Mouse (Mus musculus) MEL (cell line): ENCODE data around the gene Sp6. TPM values are rescaled to one million over a fixed set of nuclear protein-coding genes. Genes with fewer than 3 reads are reported as not detected.

Experiments used
- DNase-seq: peaks from one replicate; pipeline ENCODE4 v3.0.0; 2011; ENCODE audit warnings: low read depth, low spot score
- H3K27ac ChIP-seq: 2 replicates; pipeline ENCODE4 v1.5.1; 2012; ENCODE audit warnings: low read depth, mild to moderate bottlenecking, control low read depth, low read length, moderate library complexity; ENCODE audit not compliant: control insufficient read depth
- H3K27me3 ChIP-seq, 2 experiments: fragments of 150-350 bp in 1 of 2; sonication (generic) in 1 of 2; 2 replicates each; pipeline ENCODE4 v1.6.1; 2012; ENCODE audit warnings: low read length in 2 of 2, mild to moderate bottlenecking in 2 of 2, improper control_type of control experiment in 1 of 2, moderate library complexity in 1 of 2; ENCODE audit not compliant: insufficient read depth in 2 of 2, control insufficient read depth in 1 of 2
- H3K36me3 ChIP-seq, 2 experiments: 2 replicates each; pipeline ENCODE4 v1.6.1; 2012 to 2014; ENCODE audit warnings: low read length in 2 of 2, improper control_type of control experiment in 1 of 2, inconsistent platforms in 1 of 2, mild to moderate bottlenecking in 1 of 2; ENCODE audit not compliant: insufficient read depth in 2 of 2, control insufficient read depth in 1 of 2
- H3K4me1 ChIP-seq, 2 experiments: fragments of 150-350 bp in 1 of 2; sonication (generic) in 1 of 2; 2 replicates each; pipeline ENCODE4 v1.6.1; 2012; ENCODE audit warnings: low read length in 2 of 2, improper control_type of control experiment in 1 of 2, mild to moderate bottlenecking in 1 of 2; ENCODE audit not compliant: insufficient read depth in 2 of 2, control insufficient read depth in 1 of 2
- H3K4me3 ChIP-seq, 2 experiments: fragments of 150-350 bp in 1 of 2; sonication (generic) in 1 of 2; 2 replicates each; pipeline ENCODE4 v1.5.1; 2012; ENCODE audit warnings: low read depth in 2 of 2, low read length in 2 of 2, mild to moderate bottlenecking in 2 of 2, moderate library complexity in 2 of 2, control low read depth in 1 of 2, improper control_type of control experiment in 1 of 2; ENCODE audit not compliant: control insufficient read depth in 1 of 2, insufficient read depth in 1 of 2
- H3K79me2 ChIP-seq: 2 replicates; pipeline ENCODE4 v1.6.1; 2012; ENCODE audit warnings: mild to moderate bottlenecking, low read length, moderate library complexity; ENCODE audit not compliant: control insufficient read depth, poor library complexity, insufficient read depth
- H3K9ac ChIP-seq: 2 replicates; pipeline ENCODE4 v1.6.1; 2012; ENCODE audit warnings: low read depth, mild to moderate bottlenecking, control low read depth, low read length, moderate library complexity; ENCODE audit not compliant: control insufficient read depth, poor library complexity, severe bottlenecking
- H3K9me3 ChIP-seq: fragments of 150-350 bp; sonication (generic); replicated peaks from 2 replicates; pipeline ENCODE4 v1.6.1; 2012; ENCODE audit warnings: mild to moderate bottlenecking, low read length, improper control_type of control experiment, moderate library complexity; ENCODE audit not compliant: insufficient read depth
- CHD1 ChIP-seq: IDR thresholded peaks from 2 replicates; pipeline ENCODE4 v1.6.1; 2012; ENCODE audit warnings: low read depth, mild to moderate bottlenecking, inconsistent platforms, low read length, improper control_type of control experiment
- E2F4 ChIP-seq: IDR thresholded peaks from 2 replicates; pipeline ENCODE4 v1.6.1; 2011; ENCODE audit warnings: low read depth, low read length, improper control_type of control experiment, borderline replicate concordance
- ELF1 ChIP-seq: IDR thresholded peaks from 2 replicates; pipeline ENCODE4 v1.6.1; 2014; ENCODE audit warnings: low read depth, mild to moderate bottlenecking, inconsistent platforms, low read length, improper control_type of control experiment, moderate library complexity
- EP300 ChIP-seq, 2 experiments: IDR thresholded peaks; 2 replicates each; pipeline ENCODE4 v1.6.1; 2011; ENCODE audit warnings: improper control_type of control experiment in 2 of 2, low read length in 2 of 2, low read depth in 1 of 2, mild to moderate bottlenecking in 1 of 2
- ETS1 ChIP-seq: IDR thresholded peaks from 2 replicates; pipeline ENCODE4 v1.6.1; 2012; ENCODE audit warnings: low read depth, mild to moderate bottlenecking, inconsistent platforms, low read length, improper control_type of control experiment, moderate library complexity
- GABPA ChIP-seq: IDR thresholded peaks from 2 replicates; pipeline ENCODE4 v1.6.1; 2012; ENCODE audit warnings: low read depth, mild to moderate bottlenecking, inconsistent platforms, low read length, improper control_type of control experiment, moderate library complexity
- GATA1 ChIP-seq: IDR thresholded peaks from 2 replicates; pipeline ENCODE4 v1.6.1; 2011; ENCODE audit warnings: low read depth, low read length, improper control_type of control experiment
- MAFK ChIP-seq: IDR thresholded peaks from 2 replicates; pipeline ENCODE4 v1.6.1; 2011; ENCODE audit warnings: low read depth, mild to moderate bottlenecking, low read length, improper control_type of control experiment, borderline replicate concordance
- MAX ChIP-seq: IDR thresholded peaks from 2 replicates; pipeline ENCODE4 v1.6.1; 2011; ENCODE audit warnings: low read length, improper control_type of control experiment
- MAZ ChIP-seq: IDR thresholded peaks from 2 replicates; pipeline ENCODE4 v1.6.1; 2012; ENCODE audit warnings: low read depth, mild to moderate bottlenecking, inconsistent platforms, low read length, improper control_type of control experiment
- MEF2A ChIP-seq: IDR thresholded peaks from 2 replicates; pipeline ENCODE4 v1.6.1; 2014; ENCODE audit warnings: low read depth, mild to moderate bottlenecking, inconsistent platforms, low read length, improper control_type of control experiment; ENCODE audit not compliant: poor library complexity, insufficient replicate concordance, severe bottlenecking; ENCODE audit errors: extremely low read depth
- MXI1 ChIP-seq: IDR thresholded peaks from 2 replicates; pipeline ENCODE4 v1.6.1; 2011; ENCODE audit warnings: mild to moderate bottlenecking, low read depth, low read length, improper control_type of control experiment
- NELFE ChIP-seq: IDR thresholded peaks from 2 replicates; pipeline ENCODE4 v1.6.1; 2011; ENCODE audit warnings: low read depth, low read length, improper control_type of control experiment
- NRF1 ChIP-seq: IDR thresholded peaks from 2 replicates; pipeline ENCODE4 v1.6.1; 2014; ENCODE audit warnings: low read depth, mild to moderate bottlenecking, inconsistent platforms, low read length, improper control_type of control experiment, moderate library complexity; ENCODE audit not compliant: poor library complexity, insufficient read depth, severe bottlenecking
- POLR2A ChIP-seq, 2 experiments: IDR thresholded peaks; 2 replicates each; pipeline ENCODE4 v1.6.1; 2011 to 2012; ENCODE audit warnings: low read length in 2 of 2, mild to moderate bottlenecking in 2 of 2, control low read depth in 1 of 2, improper control_type of control experiment in 1 of 2, low read depth in 1 of 2, moderate library complexity in 1 of 2; ENCODE audit not compliant: control insufficient read depth in 1 of 2, insufficient read depth in 1 of 2, poor library complexity in 1 of 2
- POLR2AphosphoS2 ChIP-seq: IDR thresholded peaks from 2 replicates; pipeline ENCODE4 v1.6.1; 2011; ENCODE audit warnings: low read length, improper control_type of control experiment
- RAD21 ChIP-seq: IDR thresholded peaks from 2 replicates; pipeline ENCODE4 v1.6.1; 2011; ENCODE audit warnings: mild to moderate bottlenecking, low read depth, low read length, improper control_type of control experiment
- RCOR1 ChIP-seq: IDR thresholded peaks from 2 replicates; pipeline ENCODE4 v1.6.1; 2012; ENCODE audit warnings: low read depth, mild to moderate bottlenecking, inconsistent platforms, low read length, improper control_type of control experiment
- SIN3A ChIP-seq: IDR thresholded peaks from 2 replicates; pipeline ENCODE4 v1.6.1; 2012; ENCODE audit warnings: low read length, improper control_type of control experiment, inconsistent platforms
- TAL1 ChIP-seq: IDR thresholded peaks from 2 replicates; pipeline ENCODE4 v1.6.1; 2012; ENCODE audit warnings: mild to moderate bottlenecking, inconsistent platforms, low read length, moderate library complexity, mixed read lengths
- TBP ChIP-seq: IDR thresholded peaks from 2 replicates; pipeline ENCODE4 v1.8.0; 2011; ENCODE audit warnings: low read depth, low read length, improper control_type of control experiment
- TCF12 ChIP-seq: IDR thresholded peaks from 2 replicates; pipeline ENCODE4 v1.6.1; 2014; ENCODE audit warnings: low read depth, mild to moderate bottlenecking, inconsistent platforms, low read length, improper control_type of control experiment, moderate library complexity
- USF1 ChIP-seq: IDR thresholded peaks from 2 replicates; pipeline ENCODE4 v1.6.1; 2014; ENCODE audit warnings: low read depth, mild to moderate bottlenecking, inconsistent platforms, low read length, improper control_type of control experiment, moderate library complexity
- ZMIZ1 ChIP-seq: IDR thresholded peaks from 2 replicates; pipeline ENCODE4 v1.6.1; 2012; ENCODE audit warnings: low read depth, mild to moderate bottlenecking, inconsistent platforms, low read length, improper control_type of control experiment, moderate library complexity
- ZNF384 ChIP-seq: IDR thresholded peaks from 2 replicates; pipeline ENCODE4 v1.6.1; 2012; ENCODE audit warnings: low read depth, mild to moderate bottlenecking, inconsistent platforms, low read length, improper control_type of control experiment
- polyA plus RNA-seq, 2 experiments: library from polyadenylated mRNA; stranded (reverse) in 1 of 2; unstranded in 1 of 2; fragments of >175 nt in 1 of 2; fragments of >200 nt in 1 of 2; gene quantifications; 2 replicates each; pipeline versions ENCODE4 v1.2.1 to v1.2.4; 2012; ENCODE audit warnings: low replicate concordance in 2 of 2, low read depth in 1 of 2; ENCODE audit not compliant: insufficient read length in 2 of 2, insufficient read depth in 1 of 2, missing spikeins in 1 of 2
- total RNA-seq: library from RNA; depleted of rRNA; stranded (reverse); fragments of 300-350 nt; gene quantifications from 2 replicates; pipeline ENCODE4 v1.2.3, GENCODE M21; 2012

Sp6 gene
- total and polyA plus RNA-seq, 3 experiments, result 0.04 TPM; not detected in 2

DNA sequence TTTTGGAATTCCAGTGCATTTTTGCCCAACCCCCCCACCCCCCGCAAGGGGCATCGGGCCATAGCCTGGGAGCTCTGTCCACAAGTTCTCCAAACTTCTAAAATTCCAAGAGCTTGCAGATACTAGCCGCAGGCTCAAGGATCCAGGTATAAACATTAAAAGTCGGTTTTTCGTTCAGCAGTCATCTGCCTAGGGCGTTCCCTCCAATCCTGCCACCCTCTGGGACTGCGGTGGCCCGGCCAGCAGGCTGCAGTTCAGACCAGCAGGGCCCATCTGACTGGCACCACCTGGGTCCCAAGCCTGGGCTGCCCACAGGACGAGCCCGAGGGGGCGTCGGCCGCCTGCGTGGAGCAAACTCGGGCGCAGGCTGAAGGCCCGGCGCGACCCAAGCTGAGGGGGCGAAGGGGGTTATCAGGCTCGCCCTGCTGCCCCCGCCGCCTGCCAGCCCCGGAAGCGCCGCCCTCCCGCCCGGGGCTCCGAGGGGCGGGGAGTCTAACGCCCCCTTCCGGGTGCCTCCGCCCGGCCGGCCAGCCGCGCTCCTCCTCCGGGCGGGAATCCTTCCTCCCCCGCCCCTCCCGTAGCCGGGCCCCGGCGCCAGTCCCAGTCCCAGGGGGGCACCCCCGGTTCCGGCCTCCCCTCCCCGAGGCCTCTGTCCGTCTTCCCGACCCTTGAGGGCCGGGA is 36.1 kb upstream of the Sp6 start:
- H3K9me3 ChIP-seq, result no peaks in the 10 kb centered on the region
- peaks cover 34% of the 10 kb centered on the region for H3K79me2 ChIP-seq
- TF ChIP-seq TCF12 (peak; percentile 57), MAFK (no peak), GATA1 (no peak), POLR2A (IDR thresholded peaks at IDR 0.05; ENCODE audit: control insufficient read depth in 1 of 2, insufficient read depth in 1 of 2, low read depth in 1 of 2, low read length in 2 of 2, poor library complexity in 1 of 2) (peak; percentile 68 to 75; a peak in 2 of 4 replicates), GABPA (0 out of 2 replicates have a peak, but pooled peaks have one; percentile 32), ELF1 (peak; percentile 93), RAD21 (no peak), POLR2AphosphoS2 (peak; percentile 85), ZMIZ1 (peak; percentile 86; the same call in 1 of the 2 replicates), USF1 (no peak), MAX (no peak; the same call in 1 of the 2 replicates), MAZ (peak; percentile 98), TAL1 (peak; percentile 57), E2F4 (no peak), MEF2A (no peak), CHD1 (peak; percentile 78; the same call in 1 of the 2 replicates), SIN3A (peak; percentile 88), RCOR1 (no peak), MXI1 (peak; percentile 81), ETS1 (peak; percentile 24; the same call in 1 of the 2 replicates), NELFE (peak; percentile 91), EP300 (IDR thresholded peaks at IDR 0.05; ENCODE audit: low read depth in 1 of 2, low read length in 2 of 2) (peak in 1 of 2 experiments; percentile 14; a peak in 1 of 4 replicates), ZNF384 (no peak), NRF1 (0 out of 2 replicates have a peak, but pooled peaks have one; percentile 29), TBP (no peak)
- peak overlapping the region; percentile 88 for H3K27ac ChIP-seq
- H3K36me3 ChIP-seq, result peaks cover 0 to 24% of the 10 kb centered on the region in 2 experiments; a peak in 2 of 4 replicates
- peak; percentile 95 for DNase-seq
- H3K9ac ChIP-seq, result peak overlapping the region; percentile 77
- peaks cover 9 to 28% of the 10 kb centered on the region in 2 experiments for H3K4me1 ChIP-seq
- no peaks in the 10 kb centered on the region for H3K27me3 ChIP-seq
- peak overlapping the region; percentile 68 to 79 for H3K4me3 ChIP-seq
